In genomic region chr19:48820493-48821282, GRCm38 (mm10) we compare ENCODE assay signal across 17 mouse cellular contexts.
DNase-seq lines count a peak whose midpoint lies in the region; ATAC-seq and TF ChIP-seq lines count a peak whose summit lies in the region.
"Had no signal": no experiment of that assay in that cellular context is flagged by ENCODE, and none has a peak within 500 bp of the region (broad histone marks: within the 10 kb centered on the region; RNA-seq: fewer than 3 reads in every experiment).

No protein-coding gene starts in this region.

- peak; percentile 91 for ATAC-seq in frontal cortex, adult (ENCODE audit: low TSS enrichment)
- ATAC-seq: forebrain, embryonic 14.5 days; midbrain, embryonic 15.5 days had no signal

- no peak for DNase-seq in frontal cortex, postnatal 10 days (ENCODE audit: low spot score in 2 of 2)
- DNase-seq in layer of hippocampus, adult 2 months (ENCODE audit: low spot score in 2 of 2): peak; percentile 16 to 19
- no peak for DNase-seq in layer of hippocampus, adult 9-11 months
- peak; percentile 42 to 74 for DNase-seq in frontal cortex, postnatal 36 days (ENCODE audit: low spot score in 2 of 2)
- DNase-seq in right cerebral cortex, postnatal 14 days: peak; percentile 18
- DNase-seq in cerebellum, adult 11-12 months: no peak
- no peak for DNase-seq in adrenal gland, postnatal 36 days
- DNase-seq: cerebellum, adult 2 months; gastrocnemius, postnatal 36 days; kidney, adult 9 months; lung, embryonic 14.5 days; thymus, postnatal 25 days had no signal

- TF ChIP-seq CTCF in layer of hippocampus, adult 2 months (conservative IDR thresholded peaks at IDR 0.05): no peak

- no peak overlapping the region for H3K4me3 ChIP-seq in layer of hippocampus, adult 2 months
- H3K4me3 ChIP-seq: heart, embryonic 13.5 days; hindbrain, embryonic 10.5 days; midbrain, embryonic 15.5 days had no signal

- no peak overlapping the region for H3K27ac ChIP-seq in layer of hippocampus, adult 2 months
- H3K27ac ChIP-seq: heart, embryonic 13.5 days; hindbrain, embryonic 10.5 days; midbrain, embryonic 15.5 days had no signal

Comparison
In these comparisons a context has a peak if more than half of its experiments do, and no peak if none do; other contexts are left out.
1. DNase-seq: peak in layer of hippocampus, adult 2 months (2 of 2), frontal cortex, postnatal 36 days (2 of 2) and right cerebral cortex, postnatal 14 days (single experiment); none in frontal cortex, postnatal 10 days (0 of 2), layer of hippocampus, adult 9-11 months (single experiment), cerebellum, adult 11-12 months (single experiment) and adrenal gland, postnatal 36 days (0 of 2).